Mouse (Mus musculus): Measurements from ENCODE around the gene Nthl1. TPM values are rescaled to one million over a fixed set of nuclear protein-coding genes. Genes with fewer than 3 reads are reported as not detected.

Gene Nthl1
- total and polyA plus RNA-seq, 2 experiments from 2014 or later = 8.6 to 10.1 TPM

DNA sequence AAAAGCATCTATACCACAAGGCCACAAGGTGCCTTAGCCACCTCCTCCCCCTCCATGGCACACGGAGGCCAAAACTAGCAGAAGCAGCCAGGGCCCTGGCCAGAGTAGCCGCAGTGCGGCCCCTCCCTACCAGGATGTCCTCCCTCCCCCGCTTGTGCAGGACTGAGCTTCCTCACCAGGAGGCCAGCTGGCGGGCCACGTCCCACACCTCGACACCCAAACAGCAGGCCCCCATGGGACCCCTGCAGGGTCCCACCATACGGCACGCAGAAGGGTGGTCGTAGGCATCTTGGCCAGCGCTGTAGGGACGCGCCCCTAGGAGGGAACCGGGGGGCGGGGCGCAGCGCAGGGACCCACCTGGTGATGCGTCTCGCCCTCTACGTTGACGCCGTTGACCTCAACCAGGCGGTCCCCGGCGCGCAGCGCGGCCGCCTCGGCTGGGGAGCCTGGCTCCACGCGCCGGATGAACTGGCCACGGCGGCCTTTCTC is 17.1 kb downstream of the Nthl1 start:
- peak overlapping the region; percentile 70 for H3K4me3 ChIP-seq (ENCODE audit: low read depth, low read length)
- no peaks in the 10 kb centered on the region for H3K9me3 ChIP-seq (ENCODE audit: low read length)
- peak overlapping the region; percentile 57; the same call in 1 of the 2 replicates for H3K27ac ChIP-seq (ENCODE audit: low read depth, low read length)
- H3K4me1 ChIP-seq (ENCODE audit: insufficient read depth) = peaks cover 4% of the 10 kb centered on the region; the same call in 1 of the 2 replicates
- peak overlapping the region; percentile 76 for H3K9ac ChIP-seq
- DNase-seq (peak; percentile 27), ATAC-seq (peak; percentile 58)
- 2% methylated on average over 35 of the region's 35 CpGs for WGBS
- no peaks in the 10 kb centered on the region for H3K36me3 ChIP-seq (ENCODE audit: insufficient read depth)
- H3K4me2 ChIP-seq (ENCODE audit: low read depth) = peak overlapping the region; percentile 99
- TF ChIP-seq CTCF (IDR thresholded peaks at IDR 0.05; ENCODE audit: low read depth) = no peak
- no peaks in the 10 kb centered on the region for H3K27me3 ChIP-seq (ENCODE audit: insufficient read depth, low read length)

DNA sequence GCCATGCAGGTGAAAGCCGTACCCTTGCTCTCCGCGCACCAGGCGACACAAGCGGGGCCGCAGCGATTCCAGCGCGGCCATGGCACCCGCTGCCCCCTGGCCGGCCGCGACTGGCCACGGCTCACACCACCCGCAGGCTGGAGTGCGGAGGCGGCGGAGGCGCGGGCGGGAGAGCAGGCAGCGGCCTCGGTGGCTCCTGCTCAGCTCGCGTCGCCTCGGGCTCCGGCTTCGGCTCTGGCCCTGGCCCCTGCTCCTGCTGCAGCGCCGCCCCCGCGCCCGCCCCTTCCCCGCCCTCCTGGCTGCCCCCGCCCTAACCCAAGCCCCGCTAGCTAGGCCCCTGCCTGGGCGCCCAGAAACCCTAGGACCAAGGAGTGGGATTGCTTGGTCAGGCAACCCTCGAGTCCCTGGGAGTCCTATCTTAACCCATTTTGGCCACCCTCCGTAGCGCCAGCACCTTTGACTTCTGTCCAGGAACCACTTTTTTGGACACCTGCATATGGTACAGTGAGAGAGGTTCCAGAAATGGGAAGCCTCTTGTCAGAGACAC is 17.7 kb downstream of the Nthl1 start, which contains the start of gene Slc9a3r2:
Gene Slc9a3r2, minus strand, starts transcription at position 258 of the 547 bp plus-strand sequence.
- peak; percentile 44 for DNase-seq
- Histone ChIP-seq H3K4me1 (ENCODE audit: insufficient read depth) (peaks cover 4% of the 10 kb centered on the region; the same call in 1 of the 2 replicates), H3K36me3 (ENCODE audit: insufficient read depth) (no peaks in the 10 kb centered on the region), H3K4me2 (ENCODE audit: low read depth) (peak within 1 kb of the TSS; percentile 99), H3K27ac (ENCODE audit: low read depth, low read length) (peak within 1 kb of the TSS; percentile 57; the same call in 1 of the 2 replicates), H3K27me3 (ENCODE audit: insufficient read depth, low read length) (no peaks in the 10 kb centered on the region; the same call in 1 of the 2 replicates), H3K9ac (peak within 1 kb of the TSS; percentile 76), H3K9me3 (ENCODE audit: low read length) (no peaks in the 10 kb centered on the region), H3K4me3 (ENCODE audit: low read depth, low read length) (peak within 1 kb of the TSS; percentile 70)
- peak; percentile 74 for ATAC-seq
- WGBS = 3% methylated on average over 34 of the region's 41 CpGs
- TF ChIP-seq CTCF (IDR thresholded peaks at IDR 0.05; ENCODE audit: low read depth) = no peak

DNA sequence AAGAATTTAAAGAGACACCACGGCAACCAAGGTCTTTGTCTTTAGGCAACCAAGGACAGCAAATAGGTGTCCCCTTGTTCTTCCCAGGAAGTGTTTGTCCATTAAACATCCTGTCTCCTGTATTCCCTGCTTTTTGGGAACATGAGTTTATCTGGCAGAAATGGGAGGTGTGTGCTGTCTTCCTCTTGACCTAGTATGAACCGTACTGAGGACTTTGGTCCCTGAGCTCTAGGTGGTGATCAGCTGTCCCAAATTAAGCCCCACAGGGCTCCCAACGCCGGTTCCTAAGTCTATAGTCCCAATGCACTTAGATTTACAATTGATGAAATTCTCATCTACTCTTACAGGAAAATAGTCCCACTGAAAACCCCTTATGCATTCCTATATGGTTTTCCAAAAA is 18.3 kb downstream of the Nthl1 start:
- H3K9ac ChIP-seq = no peak overlapping the region

GRCm38 (mm10) chr17:24651835-24652234 is 19.4 kb downstream of the Nthl1 start:
- no peak overlapping the region for H3K27ac ChIP-seq (ENCODE audit: low read depth, low read length)
- DNase-seq (no peak), ATAC-seq (no peak)
- H3K4me2 ChIP-seq (ENCODE audit: low read depth) = no peak overlapping the region
- WGBS = 67% methylated on average over 3 of the region's 3 CpGs
- no peak overlapping the region for H3K4me3 ChIP-seq (ENCODE audit: low read depth, low read length)
- H3K27me3 ChIP-seq (ENCODE audit: insufficient read depth, low read length) = peaks cover 2% of the 10 kb centered on the region; the same call in 1 of the 2 replicates
- no peaks in the 10 kb centered on the region for H3K9me3 ChIP-seq (ENCODE audit: low read length)
- no peak overlapping the region for H3K9ac ChIP-seq
- H3K36me3 ChIP-seq (ENCODE audit: insufficient read depth) = no peaks in the 10 kb centered on the region
- no peak for TF ChIP-seq CTCF (IDR thresholded peaks at IDR 0.05; ENCODE audit: low read depth)
- peaks cover 4% of the 10 kb centered on the region; the same call in 1 of the 2 replicates for H3K4me1 ChIP-seq (ENCODE audit: insufficient read depth)

More for the DNA sequence above, 18.3 kb downstream of the Nthl1 start:
- H3K4me2 ChIP-seq (ENCODE audit: low read depth) = peak overlapping the region; percentile 99
- peaks cover 4% of the 10 kb centered on the region; the same call in 1 of the 2 replicates for H3K4me1 ChIP-seq (ENCODE audit: insufficient read depth)
- no peaks in the 10 kb centered on the region for H3K36me3 ChIP-seq (ENCODE audit: insufficient read depth)
- H3K9me3 ChIP-seq (ENCODE audit: low read length) = no peaks in the 10 kb centered on the region
- peak overlapping the region; percentile 70 for H3K4me3 ChIP-seq (ENCODE audit: low read depth, low read length)
- H3K27me3 ChIP-seq (ENCODE audit: insufficient read depth, low read length) = no peaks in the 10 kb centered on the region; the same call in 1 of the 2 replicates
- WGBS = 78% methylated on average over 4 of the region's 4 CpGs
- no peak for TF ChIP-seq CTCF (IDR thresholded peaks at IDR 0.05; ENCODE audit: low read depth)
- H3K27ac ChIP-seq (ENCODE audit: low read depth, low read length) = no peak overlapping the region
- ATAC-seq (no peak), DNase-seq (no peak)

- Histone ChIP-seq H3K9ac (no peak overlapping the region), H3K4me3 (ENCODE audit: low read depth, low read length) (peak overlapping the region; percentile 20; the same call in 1 of the 2 replicates), H3K27me3 (ENCODE audit: insufficient read depth, low read length) (peaks cover 24% of the 10 kb centered on the region), H3K4me1 (ENCODE audit: insufficient read depth) (peaks cover 10% of the 10 kb centered on the region; the same call in 1 of the 2 replicates), H3K9me3 (ENCODE audit: low read length) (no peaks in the 10 kb centered on the region), H3K36me3 (ENCODE audit: insufficient read depth) (no peaks in the 10 kb centered on the region), H3K27ac (ENCODE audit: low read depth, low read length) (no peak overlapping the region), H3K4me2 (ENCODE audit: low read depth) (peak overlapping the region; percentile 42)
- ATAC-seq = peak; percentile 54; the same call in 1 of the 2 replicates
- peak; percentile 81 for DNase-seq
- peak; percentile 90 for TF ChIP-seq CTCF (IDR thresholded peaks at IDR 0.05; ENCODE audit: low read depth)
- WGBS = 5% methylated on average over 19 of the region's 19 CpGs
Measured at GRCm38 (mm10) chr17:24653967-24654710, 21.7 kb downstream of the Nthl1 start.

DNA sequence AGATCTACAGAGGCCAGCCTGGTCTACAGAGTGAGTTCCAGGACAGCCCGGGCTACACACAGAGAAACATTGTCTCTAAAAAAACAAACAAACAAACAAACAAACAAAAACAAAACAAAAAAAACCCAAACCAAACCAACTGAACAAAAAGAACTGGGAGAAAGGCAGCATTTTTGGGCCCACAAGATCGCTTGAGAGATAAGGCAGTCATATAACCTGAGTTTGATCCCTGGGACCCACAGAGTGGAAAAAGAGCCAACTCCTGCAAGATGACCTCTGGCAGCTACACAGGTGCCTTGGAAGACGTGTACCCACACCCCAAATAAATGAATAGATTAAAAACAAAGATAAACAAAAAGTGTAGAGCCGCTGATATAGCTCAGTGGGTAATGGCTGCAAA is 22.5 kb downstream of the Nthl1 start:
- WGBS = 78% methylated on average over 4 of the region's 4 CpGs
- peaks cover 29% of the 10 kb centered on the region for H3K27me3 ChIP-seq (ENCODE audit: insufficient read depth, low read length)
- no peak overlapping the region for H3K4me3 ChIP-seq (ENCODE audit: low read depth, low read length)
- H3K9ac ChIP-seq = no peak overlapping the region
- ATAC-seq = no peak
- H3K27ac ChIP-seq (ENCODE audit: low read depth, low read length) = no peak overlapping the region
- no peaks in the 10 kb centered on the region for H3K36me3 ChIP-seq (ENCODE audit: insufficient read depth)
- H3K4me1 ChIP-seq (ENCODE audit: insufficient read depth) = peaks cover 6% of the 10 kb centered on the region; the same call in 1 of the 2 replicates
- H3K4me2 ChIP-seq (ENCODE audit: low read depth) = no peak overlapping the region
- no peak for TF ChIP-seq CTCF (IDR thresholded peaks at IDR 0.05; ENCODE audit: low read depth)
- H3K9me3 ChIP-seq (ENCODE audit: low read length) = no peaks in the 10 kb centered on the region
- no peak for DNase-seq
